Mouse (Mus musculus): Measurements from ENCODE around the gene Dach1.

- TF ChIP-seq CTCF (IDR thresholded peaks at IDR 0.05; ENCODE audit: control insufficient read depth, insufficient read depth, low read length) (no peak), POLR2A (IDR thresholded peaks at IDR 0.05; ENCODE audit: borderline replicate concordance, control insufficient read depth, low read depth, low read length) (no peak)
Observed at GRCm38 (mm10) chr14:97855345-97855744, 314.2 kb downstream of the Dach1 start.

Data from bone marrow, adult 2 months (tissue).